Mouse (Mus musculus): ENCODE measurements around the gene Echdc1.
"Not testable (repeated sequence)": the region's sequence is repeated elsewhere in the genome, so short reads cannot be mapped to it uniquely, and the experiment has no call there.

The Echdc1 gene

DNA sequence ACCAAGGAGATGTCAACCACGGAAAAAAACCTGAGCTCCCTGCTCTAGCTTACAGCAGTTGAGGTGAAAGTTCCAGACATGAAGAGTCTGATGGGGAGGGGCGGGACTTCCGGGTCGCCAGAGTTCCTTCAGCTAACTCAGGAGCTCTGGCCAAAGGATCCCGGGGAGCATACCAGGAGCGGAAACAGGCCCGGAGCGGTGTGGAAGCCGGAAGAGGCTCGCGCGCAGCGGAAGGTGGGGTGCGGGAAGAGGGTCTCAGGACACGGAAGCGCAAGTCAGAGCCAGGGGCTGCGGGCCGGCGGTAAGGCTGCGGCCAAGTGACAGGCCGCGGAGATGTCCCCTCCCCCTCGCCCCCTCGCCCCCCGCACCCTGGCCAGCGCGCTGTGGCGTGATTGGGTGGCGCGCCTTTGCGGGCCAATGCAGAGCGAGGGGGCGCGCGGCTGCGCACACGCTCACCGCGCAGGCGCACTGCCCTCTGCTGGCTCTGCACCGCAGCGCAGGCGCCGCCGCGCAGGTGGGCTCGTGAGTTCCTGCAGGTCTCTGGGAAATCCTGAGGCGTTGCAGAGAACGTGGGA, at the start of gene Echdc1:
Echdc1 (plus strand) TSS at position 103 of the 575 bp plus-strand sequence.
- DNase-seq: peak; percentile 89

DNA sequence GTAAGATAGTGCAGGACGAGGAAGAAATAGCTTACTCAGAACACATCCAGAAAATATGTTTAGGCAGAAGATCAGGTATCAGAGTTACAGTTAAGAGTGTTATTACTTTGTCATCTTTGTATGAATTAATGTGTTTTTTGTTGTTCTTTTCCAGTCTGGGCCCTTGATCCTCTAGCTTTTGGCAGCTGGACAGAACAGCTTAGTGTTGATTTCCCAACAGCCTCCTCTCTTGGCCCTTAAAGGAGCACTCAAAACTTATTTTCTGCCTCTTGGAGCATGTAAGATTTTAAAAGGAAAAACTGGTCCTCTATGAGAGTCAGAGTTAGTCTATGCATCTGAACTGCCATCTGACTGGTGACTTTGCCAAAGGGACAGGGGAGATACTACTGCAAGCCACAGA, 31.2 kb upstream of the Echdc1 start:
- no peak for DNase-seq

GRCm38 (mm10) chr10:29285757-29286156, 27.2 kb upstream of the Echdc1 start:
- no peak for DNase-seq

- no peak for DNase-seq
Measured at GRCm38 (mm10) chr10:29302230-29302629, 10.7 kb upstream of the Echdc1 start.

GRCm38 (mm10) chr10:29311480-29312219, 1.3 kb upstream of the Echdc1 start:
- DNase-seq: no peak

GRCm38 (mm10) chr10:29313905-29314304, 939 bp downstream of the Echdc1 start:
- DNase-seq: no peak

DNA sequence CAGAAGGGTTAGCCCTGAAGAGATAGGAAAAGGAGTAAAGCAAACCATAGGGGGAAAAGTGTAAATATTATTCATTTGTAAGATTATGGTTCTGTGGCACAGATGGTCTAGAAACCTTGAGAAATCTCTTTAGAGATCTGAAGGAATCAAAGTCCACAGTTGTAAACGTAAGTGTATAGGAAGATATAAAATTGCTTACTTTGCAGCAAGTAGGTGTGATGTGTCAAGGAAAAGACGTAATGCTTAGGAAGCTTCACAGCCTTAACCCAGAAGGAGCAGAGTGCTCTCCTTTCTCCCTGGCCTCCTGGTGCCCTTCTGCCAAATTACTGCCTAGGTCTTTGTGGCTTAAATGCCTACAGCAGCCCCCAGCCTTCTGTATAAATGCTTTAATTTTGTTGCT, 11.9 kb downstream of the Echdc1 start:
- no peak for DNase-seq

GRCm38 (mm10) chr10:29333836-29334235, 20.9 kb downstream of the Echdc1 start:
- no peak for DNase-seq

DNA sequence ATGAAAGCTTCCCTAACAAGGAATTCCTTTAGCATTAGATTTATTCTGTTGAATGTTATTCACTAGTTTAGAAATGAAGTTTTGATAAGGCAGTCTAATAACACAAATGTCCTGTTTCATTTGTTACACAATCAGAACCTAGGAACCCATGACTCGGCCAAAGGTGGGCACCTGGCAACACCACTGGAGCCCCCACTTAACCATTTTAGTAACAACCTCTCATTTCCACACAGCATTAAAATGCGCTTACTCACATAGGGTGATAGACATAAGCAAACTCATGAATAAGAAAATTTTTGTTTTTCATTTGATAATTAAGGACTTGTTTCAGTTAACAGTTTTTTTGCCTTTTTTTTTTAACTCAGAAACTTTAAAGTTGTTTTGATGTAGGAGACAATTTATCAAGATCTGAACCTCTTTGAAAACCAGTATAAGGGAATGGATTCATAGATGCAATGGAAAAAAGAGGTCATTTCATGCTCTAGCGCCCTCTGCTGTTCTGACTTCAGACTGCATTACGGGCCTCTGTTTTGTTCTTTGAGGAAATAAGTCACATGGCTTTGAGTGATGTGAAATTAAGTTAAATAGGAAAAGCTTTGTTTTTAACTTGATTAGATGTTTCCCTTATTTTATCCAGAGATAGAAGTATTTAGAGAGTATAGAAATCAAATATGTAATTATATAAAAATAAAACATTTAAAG, 25.5 kb downstream of the Echdc1 start:
- DNase-seq: peak; percentile 20

DNA sequence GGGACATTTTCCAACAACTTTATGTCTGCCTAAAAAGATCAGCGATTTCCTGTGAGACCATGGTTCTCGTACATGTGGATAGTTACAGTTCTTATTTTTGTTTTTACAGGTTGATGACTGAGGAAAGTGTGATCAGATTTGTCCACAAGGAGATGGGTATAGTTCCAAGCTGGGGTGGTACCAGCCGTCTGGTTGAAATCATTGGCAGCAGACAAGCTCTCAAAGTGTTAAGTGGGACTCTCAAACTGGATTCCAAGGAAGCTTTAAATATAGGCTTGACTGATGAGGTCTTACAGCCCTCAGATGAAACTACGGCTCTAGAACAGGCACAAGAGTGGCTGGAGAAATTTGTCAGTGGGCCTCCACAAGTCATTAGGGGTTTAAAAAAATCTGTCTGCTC, 31.3 kb downstream of the Echdc1 start:
- no peak for DNase-seq

DNA sequence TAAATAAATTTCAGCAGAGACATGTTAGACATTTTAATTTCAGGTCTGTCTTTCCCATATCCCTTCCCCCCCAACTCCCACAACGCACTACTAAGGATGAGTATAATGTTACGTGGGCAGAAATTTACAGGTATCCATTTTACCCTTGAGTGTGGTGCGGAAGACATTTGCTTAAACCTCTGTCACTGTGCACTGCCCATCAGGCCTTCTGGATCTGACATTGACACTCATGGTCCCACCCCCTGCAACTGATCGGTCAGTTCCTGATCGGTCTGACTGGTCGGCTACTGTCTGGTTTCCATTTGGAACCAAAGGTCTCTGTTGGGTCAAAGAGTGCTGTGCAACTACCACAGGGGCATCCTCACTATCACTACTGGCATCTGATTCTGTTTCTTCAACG, 33.7 kb downstream of the Echdc1 start:
- DNase-seq: no peak

- no peak for DNase-seq
Measured at GRCm38 (mm10) chr10:29351420-29351819, 38.5 kb downstream of the Echdc1 start.

- no peak for DNase-seq
Measured at GRCm38 (mm10) chr10:29352575-29352974, 39.6 kb downstream of the Echdc1 start.

GRCm38 (mm10) chr10:29354183-29354582, 41.2 kb downstream of the Echdc1 start:
- DNase-seq: peak; percentile 32

GRCm38 (mm10) chr10:29361095-29361463, 48.1 kb downstream of the Echdc1 start:
- no peak for DNase-seq

DNA sequence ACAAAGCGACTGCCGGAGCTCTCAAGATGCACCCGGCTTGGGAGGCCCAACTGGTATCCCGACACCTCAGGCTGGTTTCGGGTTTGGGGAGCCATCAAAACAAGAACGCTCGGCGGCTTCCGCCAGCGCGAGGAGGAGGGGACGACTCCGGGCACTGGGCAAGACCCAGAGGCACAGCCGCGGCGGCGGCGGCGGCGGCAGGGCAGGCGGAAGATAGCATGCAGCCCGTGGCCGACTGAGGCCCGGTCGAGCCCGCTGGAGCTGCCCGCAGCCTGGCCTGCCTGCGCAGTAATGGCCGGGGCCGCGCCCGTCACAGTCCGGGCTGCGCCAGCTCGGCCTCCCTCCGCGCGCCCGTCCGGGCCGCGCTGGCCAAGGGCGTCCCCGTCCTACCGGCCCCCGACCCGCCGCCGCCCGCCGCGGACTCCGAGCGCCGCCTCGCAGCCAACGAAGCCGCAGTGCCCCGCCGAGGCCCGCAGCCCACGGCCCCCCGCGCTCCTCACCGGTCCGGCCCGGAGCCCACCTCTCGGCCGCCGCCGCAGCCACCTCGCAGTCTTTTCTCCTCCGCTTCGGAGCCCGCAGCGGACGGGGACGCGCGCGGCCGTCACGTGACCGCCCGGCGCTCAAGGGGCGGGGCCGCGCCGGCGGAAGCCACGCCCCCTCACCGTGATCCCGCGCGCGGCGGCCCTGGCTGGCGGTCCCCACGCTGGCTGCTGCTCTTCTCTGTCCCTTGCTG, 48.7 kb downstream of the Echdc1 start:
- DNase-seq: peak; percentile 92

GRCm38 (mm10) chr10:29362197-29362900, 49.4 kb downstream of the Echdc1 start, which contains the start of gene Rnf146:
Gene Rnf146, minus strand, starts transcription at chr10:29362442.
- DNase-seq: no peak

DNA sequence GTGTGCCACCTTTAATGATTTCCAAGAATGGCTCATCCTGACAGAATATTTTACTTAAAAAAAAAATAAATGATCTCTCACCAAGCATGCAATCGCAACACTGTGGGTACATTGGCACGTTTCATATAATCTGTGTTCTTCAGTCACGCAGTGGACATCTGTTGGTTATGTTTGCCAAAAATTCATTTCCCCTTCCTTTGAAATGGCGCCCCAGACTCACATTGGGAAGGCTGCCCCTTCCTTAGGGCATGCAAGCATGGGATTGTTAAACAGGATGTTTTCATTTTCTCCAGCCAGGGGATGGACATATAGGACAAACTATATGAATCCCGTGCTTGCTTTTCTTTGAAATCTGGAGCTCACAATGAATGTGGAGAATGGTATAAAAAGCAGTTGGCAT, 61.1 kb downstream of the Echdc1 start:
- no peak for DNase-seq

DNA sequence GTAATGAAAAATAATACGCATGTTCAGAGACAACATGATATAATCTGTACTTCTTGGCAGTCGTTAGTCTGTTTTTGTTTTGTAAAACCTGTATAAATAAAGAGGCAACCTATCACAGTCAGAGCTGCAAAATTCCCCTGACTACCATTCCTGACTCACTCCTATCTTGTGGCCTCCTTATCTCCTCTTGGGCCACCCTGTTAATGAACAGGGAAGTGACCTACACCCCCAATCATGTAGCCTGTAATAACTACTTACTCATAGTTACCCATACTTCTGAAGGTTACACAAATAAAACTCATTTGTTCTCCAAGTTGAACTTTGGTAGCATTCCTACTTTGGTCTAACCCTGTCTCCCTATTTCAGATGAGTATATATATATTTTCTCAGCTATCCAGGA, 68.6 kb downstream of the Echdc1 start:
- no peak for DNase-seq

DNA sequence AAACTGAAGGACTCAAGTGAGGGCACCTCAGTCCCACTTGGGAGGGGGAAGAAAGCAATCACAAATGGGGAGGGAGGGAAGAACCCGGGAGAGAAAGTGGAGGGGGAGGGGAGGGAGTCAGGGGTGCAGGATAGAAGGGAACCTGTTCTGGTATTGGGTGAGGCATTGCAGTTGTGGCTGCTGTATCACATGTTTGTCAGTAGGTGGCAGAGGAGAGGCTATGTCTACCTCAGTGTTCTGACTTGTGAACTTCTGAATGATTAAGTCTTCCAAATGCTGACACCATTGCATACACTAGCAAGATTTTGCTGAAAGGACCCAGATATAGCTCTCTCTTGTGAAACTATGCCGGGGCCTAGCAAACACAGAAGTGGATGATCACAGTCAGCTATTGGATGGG, 81.9 kb downstream of the Echdc1 start:
- not testable (repeated sequence) for DNase-seq
